Mouse (Mus musculus) small intestine, adult 2 months (tissue): ENCODE data around the gene Abhd14a.

Experiments used
- CTCF ChIP-seq: fragments of 200-500 bp; IDR thresholded peaks from 2 replicates; pipeline ENCODE4 v1.5.1; 2012; ENCODE audit warnings: low read depth, mild to moderate bottlenecking, control low read depth, inconsistent platforms, low read length, moderate library complexity, mixed read lengths; ENCODE audit not compliant: insufficient replicate concordance, insufficient read length; ENCODE audit errors: extremely low read depth
- POLR2A ChIP-seq: fragments of 200-500 bp; IDR thresholded peaks from 2 replicates; pipeline ENCODE4 v1.6.1; 2012; ENCODE audit warnings: low read depth, mild to moderate bottlenecking, control low read depth, inconsistent platforms, low read length, moderate library complexity

DNA sequence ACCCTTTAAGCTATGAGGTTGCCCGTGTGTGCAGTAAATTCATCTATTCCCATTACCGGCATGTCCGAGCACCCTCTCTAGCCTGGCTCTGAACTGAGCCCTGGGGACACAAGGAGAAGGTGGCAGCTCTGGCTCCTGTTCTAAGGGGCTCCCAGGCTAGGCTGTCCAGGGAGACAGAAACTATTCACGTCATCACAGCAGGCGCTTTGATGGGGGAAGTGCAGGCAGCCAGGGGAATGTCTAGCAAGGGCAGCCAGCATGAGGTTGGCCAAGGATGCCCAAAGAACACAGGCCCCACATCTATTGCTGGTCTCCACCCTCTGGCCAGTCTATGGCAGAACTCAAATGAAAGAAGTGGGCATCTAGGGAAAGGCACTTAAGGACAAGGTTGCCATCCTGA lies 10.4 kb upstream of the Abhd14a start:
- TF ChIP-seq POLR2A (no peak), CTCF (no peak)
